Mouse (Mus musculus) MEL (cell line): ENCODE data around the gene Plagl2.

Experiments used
- CHD2 ChIP-seq: IDR thresholded peaks from 2 replicates; pipeline ENCODE4 v1.6.1; 2011; ENCODE audit warnings: low read length, improper control_type of control experiment
- CTCF ChIP-seq, 3 experiments: IDR thresholded peaks in 2 of 3; conservative IDR thresholded peaks in 1 of 3; 2 replicates each; pipeline ENCODE4 v1.5.1; 2011 to 2012; ENCODE audit warnings: low read length in 3 of 3, low read depth in 2 of 3, mild to moderate bottlenecking in 2 of 3, improper control_type of control experiment in 1 of 3, inconsistent platforms in 1 of 3, mixed read lengths in 1 of 3, moderate library complexity in 1 of 3; ENCODE audit not compliant: control insufficient read depth in 1 of 3, insufficient read depth in 1 of 3, poor library complexity in 1 of 3, severe bottlenecking in 1 of 3
- ETS1 ChIP-seq: IDR thresholded peaks from 2 replicates; pipeline ENCODE4 v1.6.1; 2012; ENCODE audit warnings: low read depth, mild to moderate bottlenecking, inconsistent platforms, low read length, improper control_type of control experiment, moderate library complexity
- TAL1 ChIP-seq: IDR thresholded peaks from 2 replicates; pipeline ENCODE4 v1.6.1; 2012; ENCODE audit warnings: mild to moderate bottlenecking, inconsistent platforms, low read length, moderate library complexity, mixed read lengths
- TBP ChIP-seq: IDR thresholded peaks from 2 replicates; pipeline ENCODE4 v1.8.0; 2011; ENCODE audit warnings: low read depth, low read length, improper control_type of control experiment
- USF1 ChIP-seq: IDR thresholded peaks from 2 replicates; pipeline ENCODE4 v1.6.1; 2014; ENCODE audit warnings: low read depth, mild to moderate bottlenecking, inconsistent platforms, low read length, improper control_type of control experiment, moderate library complexity

DNA sequence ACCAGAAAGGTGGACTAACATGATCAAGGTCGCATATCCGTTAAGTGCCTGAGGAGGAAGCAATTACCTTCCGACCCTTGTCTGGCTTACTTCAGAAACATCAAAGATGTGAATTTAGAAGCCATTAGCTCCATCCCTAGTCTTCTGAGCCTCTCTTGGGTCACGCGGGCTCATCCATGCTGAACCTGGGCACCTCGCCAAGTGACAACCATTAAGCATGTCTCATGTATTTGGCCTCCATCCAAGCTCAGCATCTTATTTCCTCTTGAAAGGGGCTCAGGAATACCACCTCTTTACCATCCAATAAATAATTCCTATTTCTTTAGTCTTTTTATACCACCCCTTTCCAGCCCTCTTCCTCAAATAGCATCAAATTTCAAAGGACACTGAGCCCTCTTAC lies 46.6 kb upstream of the Plagl2 start:
- TF ChIP-seq CTCF (IDR thresholded peaks at IDR 0.05 in 2 of 3, conservative IDR thresholded peaks at IDR 0.05 in 1 of 3; ENCODE audit: control insufficient read depth in 1 of 3, insufficient read depth in 1 of 3, low read depth in 2 of 3, low read length in 3 of 3, poor library complexity in 1 of 3, severe bottlenecking in 1 of 3) (no peak), TBP (no peak), TAL1 (no peak), ETS1 (no peak), USF1 (peak; percentile 80), CHD2 (no peak)
